Mouse (Mus musculus): Measurements from ENCODE around the gene Ubtf.

Gene Ubtf

GRCm38 (mm10) chr11:102317901-102318575 is 1.5 kb downstream of the Ubtf start:
- DNase-seq (ENCODE audit: low spot score), result peak; percentile 86

- DNase-seq (ENCODE audit: low spot score), result peak; percentile 81
These were observed 2.1 kb downstream of the Ubtf start for GRCm38 (mm10) chr11:102317298-102317900.

DNA sequence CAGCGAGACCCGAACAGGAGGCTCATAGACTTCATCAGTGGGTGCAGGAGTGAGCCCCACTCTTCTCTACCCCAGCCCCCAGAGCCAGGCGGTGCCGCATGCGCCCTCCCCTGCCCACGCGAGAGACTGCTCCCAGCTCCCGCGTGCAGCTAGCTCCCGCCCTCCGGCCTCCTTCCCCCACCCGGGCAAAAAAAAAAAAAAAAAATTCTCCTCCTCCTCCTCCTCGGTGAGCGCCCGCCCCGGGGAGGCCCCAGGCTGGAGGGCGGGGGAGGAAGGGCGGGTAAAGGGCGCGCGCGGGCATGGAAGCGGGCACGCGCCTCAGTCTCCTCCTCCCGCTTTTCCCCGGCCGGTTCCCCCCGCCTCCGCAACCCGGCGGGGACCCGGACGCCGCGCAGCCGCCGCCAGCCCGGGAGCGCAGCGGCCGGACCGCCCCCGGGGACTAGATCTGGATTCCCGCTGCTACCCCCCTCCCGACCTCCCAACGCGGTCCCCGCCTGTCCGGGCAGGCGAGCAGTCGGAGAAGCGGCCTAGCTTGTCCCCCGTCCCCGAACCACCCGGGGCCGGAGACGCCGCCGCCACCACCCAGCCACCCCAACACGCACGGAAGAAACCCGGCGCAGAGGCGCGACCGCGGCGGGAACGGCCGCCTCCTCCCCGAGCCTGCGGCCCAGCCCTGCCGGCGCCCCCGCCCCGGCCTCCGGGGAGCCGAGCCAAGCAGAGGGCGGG is 2.8 kb downstream of the Ubtf start:
- DNase-seq (ENCODE audit: low spot score), result peak; percentile 93

DNA sequence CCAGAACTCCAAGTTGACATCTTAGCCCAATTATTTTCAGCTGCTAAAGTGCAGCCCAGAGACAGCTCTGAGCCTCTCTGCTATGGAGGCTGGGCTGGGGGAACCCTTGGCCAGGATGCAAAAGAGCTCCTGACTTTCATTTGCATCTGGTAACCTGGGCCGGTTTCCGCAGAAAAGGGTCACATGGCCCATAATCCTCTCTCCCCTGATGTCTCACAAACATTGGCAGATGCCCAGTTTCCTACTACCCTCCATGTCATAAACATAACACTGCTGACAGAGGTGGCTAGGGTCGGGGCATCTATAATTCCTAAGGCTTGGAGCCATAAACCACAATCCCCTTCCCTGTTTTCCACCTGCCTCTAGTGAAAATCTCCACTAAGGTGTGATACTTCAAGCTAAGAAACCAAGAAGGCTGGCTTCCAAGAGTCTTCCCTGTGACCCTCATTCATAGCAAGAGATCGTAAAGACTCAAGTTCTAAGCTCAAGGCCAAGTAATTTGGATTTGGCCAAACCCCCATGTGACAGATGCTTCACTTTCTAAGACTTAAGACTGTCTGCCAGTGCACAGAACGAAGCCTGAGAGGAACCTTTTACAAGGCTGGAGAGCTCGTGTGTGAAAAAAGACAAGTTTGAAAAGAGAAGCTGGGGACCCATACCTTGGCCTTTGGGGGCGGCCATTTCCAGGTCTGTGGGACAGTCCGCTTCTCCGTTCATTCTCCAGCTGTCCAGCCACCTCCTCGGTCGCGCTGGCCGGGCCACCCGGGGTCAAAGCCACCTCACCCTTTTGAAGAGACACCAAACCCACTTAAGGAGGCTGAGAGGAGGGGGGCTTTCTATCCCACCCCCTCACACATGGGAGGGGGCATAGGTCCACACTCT is 3.6 kb downstream of the Ubtf start:
- peak; percentile 65 for DNase-seq (ENCODE audit: low spot score)

- DNase-seq (ENCODE audit: low spot score), result no peak
These were observed 5.2 kb downstream of the Ubtf start for GRCm38 (mm10) chr11:102314321-102314720.

DNA sequence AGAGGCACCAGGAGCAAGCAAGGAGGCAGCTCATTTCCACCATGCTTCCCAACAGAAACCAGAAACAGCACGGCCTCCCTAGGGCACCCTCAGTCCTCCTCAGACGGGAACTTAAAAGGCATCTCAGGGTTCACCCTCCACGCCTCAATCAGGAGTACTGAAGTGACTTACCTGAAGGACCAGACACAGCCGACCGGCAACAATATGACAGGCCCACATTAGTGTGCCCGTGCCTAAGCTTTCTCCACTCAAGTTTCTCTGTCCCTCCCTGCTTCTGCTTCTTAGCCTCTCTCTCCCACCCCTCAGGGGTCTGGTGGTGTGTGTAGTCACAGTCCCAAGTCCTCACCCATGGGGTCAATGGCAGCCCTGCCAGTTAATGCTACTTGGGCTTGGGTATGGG is 7.0 kb downstream of the Ubtf start:
- no peak for DNase-seq (ENCODE audit: low spot score)

GRCm38 (mm10) chr11:102311966-102312365 is 7.6 kb downstream of the Ubtf start:
- no peak for DNase-seq (ENCODE audit: low spot score)

DNA sequence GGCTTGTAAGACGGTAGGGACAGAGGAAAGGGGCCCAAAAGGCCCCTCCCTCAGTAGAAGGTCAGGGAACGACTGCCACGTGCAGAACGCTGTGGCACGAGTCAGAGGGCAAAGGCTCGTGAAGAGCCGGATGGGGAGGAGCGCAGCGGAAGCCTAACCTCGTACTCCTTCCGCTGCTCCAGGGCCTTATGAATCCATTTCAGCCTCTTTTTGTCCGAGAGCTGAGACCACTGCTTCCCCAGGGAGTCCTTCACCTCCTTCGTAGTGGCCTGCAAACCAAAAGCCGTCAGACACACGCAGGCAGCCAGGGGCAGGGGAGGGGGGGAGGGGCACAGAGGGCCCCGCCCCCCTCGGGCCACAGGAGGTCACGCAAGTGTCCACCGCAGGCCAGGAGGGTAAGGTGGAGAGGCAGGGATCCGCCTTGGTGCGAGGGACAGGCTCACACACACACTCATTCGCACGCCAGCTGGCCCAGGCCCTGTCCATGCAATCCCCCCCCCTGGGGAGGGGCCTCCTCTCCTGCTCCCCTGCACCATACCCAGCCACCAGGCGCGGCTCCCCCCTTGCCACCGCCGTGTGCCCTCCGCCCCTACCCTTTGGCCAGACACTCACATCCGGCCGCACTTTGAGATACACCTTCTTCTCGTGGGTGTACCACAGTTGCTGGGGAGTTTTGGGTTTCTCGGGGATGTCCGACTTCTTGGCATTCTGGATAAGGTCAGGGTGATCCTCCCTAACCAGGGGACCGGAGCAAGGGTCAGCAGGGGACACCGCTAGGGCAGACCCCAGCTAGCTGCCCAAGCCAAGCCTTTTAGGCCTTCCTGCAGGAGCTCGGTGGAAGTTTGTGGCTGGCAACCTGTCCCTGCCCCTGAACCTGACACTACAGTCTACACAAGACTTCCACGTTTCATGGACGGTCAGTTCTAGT is 8.5 kb downstream of the Ubtf start:
- DNase-seq (ENCODE audit: low spot score), result peak; percentile 67

DNA sequence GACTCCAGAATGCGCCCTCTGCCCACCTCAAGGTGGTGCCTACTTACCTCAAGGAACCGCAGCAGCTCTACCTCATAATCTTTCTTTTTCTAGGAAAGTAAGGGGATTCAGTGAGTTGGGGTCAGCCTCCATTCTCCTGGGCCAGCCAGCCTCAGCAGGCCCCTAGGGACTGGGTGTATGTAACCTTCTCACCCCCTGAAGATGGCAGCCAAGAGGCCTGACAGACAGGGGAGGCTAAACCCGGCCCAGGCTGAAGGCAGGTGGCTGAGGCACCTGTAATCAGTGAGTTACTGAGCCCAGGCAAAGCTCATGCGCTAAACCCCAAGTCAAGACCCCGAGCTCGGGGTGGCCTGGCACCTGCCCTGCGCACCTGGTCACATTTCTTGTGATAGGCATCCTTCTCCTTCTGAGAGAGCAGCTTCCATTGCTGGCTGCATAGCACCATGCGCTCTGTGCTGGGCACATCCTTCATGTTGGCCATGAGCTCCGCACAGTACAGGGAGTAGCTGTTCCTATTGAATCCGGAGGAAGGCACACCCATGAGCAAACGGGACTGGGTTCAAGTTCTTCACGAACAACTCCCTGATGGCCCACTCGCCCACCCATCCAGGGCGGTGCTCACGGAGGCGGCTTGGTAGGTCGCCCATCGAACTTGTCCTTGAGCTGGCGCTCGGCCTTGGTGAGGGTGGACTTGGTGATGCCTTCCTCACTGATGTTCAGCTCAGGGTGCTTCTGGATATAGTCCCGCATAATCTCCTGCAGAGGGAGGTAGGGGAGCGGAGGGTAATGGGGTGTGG is 9.5 kb downstream of the Ubtf start:
- peak; percentile 65 for DNase-seq (ENCODE audit: low spot score)

DNA sequence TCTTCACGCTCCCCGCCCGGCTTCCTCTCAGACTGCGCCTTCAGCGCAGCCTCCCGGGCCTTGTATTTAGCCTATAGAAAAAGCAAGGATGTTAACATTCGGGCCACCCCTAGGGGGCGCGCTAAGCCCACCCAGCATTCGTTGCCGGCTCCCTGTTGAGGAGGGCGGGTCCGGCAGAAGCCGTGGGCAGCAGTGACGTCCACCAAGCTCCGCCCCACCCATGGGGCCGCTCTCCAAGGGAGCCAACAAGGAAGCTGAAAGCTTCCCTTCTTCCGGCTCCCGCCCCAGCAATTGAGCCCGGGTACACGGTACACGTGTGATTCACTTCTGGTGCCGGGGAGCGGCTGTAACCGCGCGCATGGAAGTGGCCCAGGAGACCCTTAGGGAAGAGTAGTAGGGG is 10.6 kb downstream of the Ubtf start:
- peak; percentile 97 for DNase-seq (ENCODE audit: low spot score)

GRCm38 (mm10) chr11:102308104-102308503 is 11.4 kb downstream of the Ubtf start:
- no peak for DNase-seq (ENCODE audit: low spot score)

GRCm38 (mm10) chr11:102305359-102305758 is 14.2 kb downstream of the Ubtf start:
- DNase-seq (ENCODE audit: low spot score), result peak; percentile 51

GRCm38 (mm10) chr11:102304141-102304540 is 15.4 kb downstream of the Ubtf start:
- DNase-seq (ENCODE audit: low spot score), result no peak

GRCm38 (mm10) chr11:102299839-102300238 is 19.7 kb downstream of the Ubtf start:
- DNase-seq (ENCODE audit: low spot score), result peak; percentile 81

DNA sequence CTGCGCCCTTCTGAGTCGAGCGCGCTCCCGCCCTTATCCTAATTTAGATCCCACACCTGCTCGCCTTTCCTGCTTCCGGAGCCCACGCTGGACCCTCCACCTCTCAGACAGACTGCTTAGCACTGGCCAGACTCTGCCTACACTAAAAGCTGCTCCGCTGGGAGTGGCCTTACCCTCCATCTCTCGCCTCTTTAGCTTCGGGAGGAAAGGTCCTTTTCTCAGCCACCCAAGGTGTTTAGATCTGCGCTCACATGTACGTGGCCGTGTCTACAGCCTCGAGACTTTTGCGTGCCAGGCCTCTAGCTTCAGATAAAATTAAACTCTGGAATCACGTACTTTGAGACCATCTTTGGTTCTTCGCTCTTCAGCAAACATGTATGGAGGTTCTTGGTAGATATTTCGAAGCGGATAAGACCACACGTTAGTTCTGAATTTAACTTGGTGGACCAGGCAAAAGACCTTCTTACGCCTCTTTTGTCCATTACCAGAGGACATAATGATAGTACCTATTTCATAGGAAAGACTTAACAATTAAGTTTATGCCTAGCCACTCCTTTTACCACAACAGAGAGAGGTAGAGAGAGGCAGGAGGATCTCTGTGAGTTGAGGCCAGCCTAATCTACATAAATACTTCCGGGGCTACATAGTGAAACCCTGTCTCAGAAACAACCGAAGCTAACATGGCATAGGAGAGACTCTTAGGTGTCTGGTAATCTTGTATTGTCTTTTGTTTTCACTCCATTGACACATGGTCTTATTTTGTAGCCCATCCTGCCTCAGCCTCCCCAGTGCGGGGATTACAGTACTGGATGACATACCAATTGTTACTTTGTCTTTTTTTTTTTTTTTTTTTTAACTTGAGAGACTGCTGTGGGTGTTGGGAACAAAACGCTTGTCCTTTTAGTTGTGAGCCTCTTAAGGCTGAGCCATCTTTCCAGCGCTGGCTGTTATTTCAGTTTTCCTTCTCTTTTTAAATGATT is 21.7 kb downstream of the Ubtf start:
- DNase-seq (ENCODE audit: low spot score), result no peak

DNA sequence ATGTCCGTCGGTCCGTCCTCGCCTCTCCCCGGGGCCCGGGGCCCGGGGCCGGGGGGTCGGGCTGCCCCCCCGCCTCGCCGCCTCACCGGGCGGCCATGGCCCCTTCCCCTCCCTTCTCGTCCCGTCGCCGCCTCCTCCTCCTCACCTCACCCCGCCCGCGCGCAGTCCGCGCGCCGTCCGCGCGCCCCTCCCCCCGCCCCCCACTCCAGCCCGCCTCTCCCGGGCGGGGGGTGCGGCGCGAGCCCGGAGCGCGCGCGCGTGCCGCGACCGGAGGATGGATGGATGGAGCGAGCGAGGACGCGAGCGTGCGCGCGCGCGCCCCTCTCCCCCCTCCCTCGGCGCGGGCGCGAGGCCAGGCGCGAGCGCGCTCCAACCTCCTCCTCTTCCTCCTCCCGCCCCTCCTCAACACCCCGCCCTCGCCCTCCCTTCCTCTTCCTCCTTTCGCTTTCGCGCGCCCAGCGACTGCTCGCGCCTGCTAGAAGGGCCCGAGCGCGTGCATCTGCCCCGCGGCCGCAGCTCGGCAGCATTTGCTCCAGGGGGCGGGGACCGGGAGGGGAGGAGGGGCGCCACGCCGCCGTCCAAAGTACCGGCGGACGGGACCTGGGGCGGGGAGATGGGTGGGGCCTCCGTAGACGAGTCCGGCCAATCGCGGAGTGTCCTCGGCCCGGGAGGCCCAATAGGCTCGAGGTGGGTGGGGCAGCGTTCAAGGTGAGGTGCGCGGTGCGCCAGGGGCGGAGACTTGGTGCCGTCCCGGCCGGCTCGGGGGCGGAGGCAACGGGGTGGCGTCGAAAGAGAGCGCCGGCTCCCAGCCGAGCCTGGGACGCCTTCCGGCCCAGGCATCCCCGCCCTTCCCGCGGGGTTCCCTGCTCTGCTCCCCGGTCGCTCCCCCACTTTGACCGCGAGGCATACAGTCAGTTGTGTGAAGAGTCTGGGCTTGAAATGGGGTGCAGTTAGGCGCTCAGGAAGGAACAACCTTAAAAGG is 22.8 kb downstream of the Ubtf start, which contains the start of gene Atxn7l3:
Gene Atxn7l3, minus strand, starts transcription at position 141 of the 982 bp plus-strand sequence.
- DNase-seq (ENCODE audit: low spot score), result peak; percentile 98

GRCm38 (mm10) chr11:102295598-102296471 is 23.7 kb downstream of the Ubtf start:
- DNase-seq (ENCODE audit: low spot score), result peak; percentile 82
